Mouse (Mus musculus) neural tube, embryonic 13.5 days (tissue): ENCODE measurements at regions not wholly inside any gene's neighbourhood (a gene's known extent, or its start where the extent isn't known, plus 50 kb on each side); places are given as distances from the start of the nearest gene placed in this dataset.
A peak's percentile ranks its signal among the peaks of the same experiment; 100 is the strongest.

Source experiments
- ATAC-seq: fragments of 200-750 bp; cut with Nextera tagmentation; 2 replicates; pipeline ENCODE4 v1.8.0; 2017; ENCODE audit warnings: low read depth, mild to moderate bottlenecking, moderate TSS enrichment, moderate library complexity
- H3K27ac ChIP-seq: fragments of 300-500 bp; sonication (generic); replicated peaks from 2 replicates; pipeline ENCODE4 v1.5.1; 2015; ENCODE audit warnings: moderate library complexity, mild to moderate bottlenecking, inconsistent platforms
- H3K27me3 ChIP-seq: fragments of 300-500 bp; sonication (generic); 2 replicates; pipeline ENCODE4 v1.6.1; 2015; ENCODE audit warnings: mild to moderate bottlenecking, inconsistent platforms
- H3K36me3 ChIP-seq: fragments of 300-500 bp; sonication (generic); 2 replicates; pipeline ENCODE4 v1.6.1; 2015; ENCODE audit warnings: mild to moderate bottlenecking, inconsistent platforms
- H3K4me1 ChIP-seq: fragments of 300-500 bp; sonication (generic); replicated peaks from 2 replicates; pipeline ENCODE4 v1.6.1; 2015; ENCODE audit warnings: inconsistent platforms
- H3K4me2 ChIP-seq: fragments of 300-500 bp; sonication (generic); 2 replicates; pipeline ENCODE4 v1.6.1; 2015; ENCODE audit warnings: inconsistent platforms, mild to moderate bottlenecking, moderate library complexity
- H3K4me3 ChIP-seq: fragments of 300-500 bp; sonication (generic); 2 replicates; pipeline ENCODE4 v1.5.1; 2015; ENCODE audit warnings: mild to moderate bottlenecking, inconsistent platforms
- H3K9ac ChIP-seq: fragments of 300-500 bp; sonication (generic); 2 replicates; pipeline ENCODE4 v1.6.1; 2015; ENCODE audit warnings: moderate library complexity, mild to moderate bottlenecking, inconsistent platforms
- H3K9me3 ChIP-seq: fragments of 300-500 bp; sonication (generic); 2 replicates; pipeline ENCODE4 v1.6.1; 2016; ENCODE audit warnings: inconsistent platforms
- WGBS: fragments of 180-500 bp; shearing (Covaris S2); methylation state at CpG from one replicate; pipeline ENCODE4 v1.1.7; 2015; 5-methylcytosine and 5-hydroxymethylcytosine counted together

DNA sequence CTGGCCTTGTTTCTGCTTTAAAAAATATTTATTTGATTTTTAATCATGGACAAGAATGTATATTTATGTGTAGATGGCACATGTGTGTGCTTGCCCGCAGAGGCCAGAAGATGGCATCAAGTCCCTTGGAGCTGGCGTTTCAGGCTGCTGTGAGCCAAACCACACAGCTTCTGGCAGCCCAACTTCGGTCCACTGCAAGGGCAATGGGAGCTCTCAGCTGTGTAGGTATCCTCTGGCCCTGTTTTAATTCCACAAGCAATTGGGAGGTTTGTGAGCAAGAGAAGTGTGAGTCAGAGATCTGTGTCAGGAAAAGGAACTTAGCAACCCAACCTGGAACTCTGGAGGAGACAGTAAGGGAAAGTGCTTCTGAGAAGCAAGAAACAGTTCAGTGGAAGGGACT is 125.3 kb upstream of the Dnajc19 start:
- WGBS = 90% methylated on average over 3 of the region's 3 CpGs
- Histone ChIP-seq H3K9me3 (0 out of 2 replicates have a peak, but pooled peaks cover 4% of the 10 kb centered on the region), H3K4me1 (no peaks in the 10 kb centered on the region), H3K27ac (no peak overlapping the region), H3K4me2 (no peak overlapping the region), H3K9ac (no peak overlapping the region), H3K36me3 (no peaks in the 10 kb centered on the region), H3K27me3 (no peaks in the 10 kb centered on the region), H3K4me3 (no peak overlapping the region)
- no peak for ATAC-seq

DNA sequence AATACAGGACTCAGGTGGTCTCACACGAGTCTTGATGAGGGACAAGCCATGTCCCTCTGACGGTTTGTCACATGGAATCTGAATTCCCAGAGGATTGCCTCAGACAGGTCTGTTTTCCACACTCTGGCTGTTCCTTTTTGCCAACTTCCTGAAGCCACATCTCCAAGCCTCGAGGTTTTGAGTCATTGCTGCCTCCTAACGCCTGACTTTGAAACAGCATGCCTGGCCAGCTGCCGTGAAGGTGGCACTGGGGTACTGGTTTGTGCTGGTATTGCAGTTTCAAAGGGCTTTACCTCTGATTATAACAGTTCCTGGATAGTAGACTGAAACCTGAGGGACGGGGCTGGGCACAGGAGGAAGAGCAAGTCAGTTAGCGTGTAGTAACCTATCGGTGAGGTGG is 117.1 kb upstream of the Dnajc19 start:
- H3K27ac ChIP-seq = no peak overlapping the region
- no peak overlapping the region for H3K4me3 ChIP-seq
- peak overlapping the region; percentile 47 for H3K4me2 ChIP-seq
- no peaks in the 10 kb centered on the region for H3K36me3 ChIP-seq
- 32% methylated on average over 8 of the region's 8 CpGs for WGBS
- no peak overlapping the region for H3K9ac ChIP-seq
- peaks cover 23% of the 10 kb centered on the region for H3K4me1 ChIP-seq
- no peaks in the 10 kb centered on the region for H3K27me3 ChIP-seq
- no peaks in the 10 kb centered on the region for H3K9me3 ChIP-seq
- ATAC-seq = 0 out of 2 replicates have a peak, but pooled peaks have one; percentile 21

- H3K9me3 ChIP-seq = no peaks in the 10 kb centered on the region
- H3K4me1 ChIP-seq = peaks cover 23% of the 10 kb centered on the region
- no peaks in the 10 kb centered on the region for H3K36me3 ChIP-seq
- H3K4me2 ChIP-seq = peak overlapping the region; percentile 47
- H3K4me3 ChIP-seq = peak overlapping the region; percentile 18
- 13% methylated on average over 10 of the region's 10 CpGs for WGBS
- no peak for ATAC-seq
- no peak overlapping the region for H3K27ac ChIP-seq
- peak overlapping the region; percentile 56 for H3K9ac ChIP-seq
- no peaks in the 10 kb centered on the region for H3K27me3 ChIP-seq
Measured at GRCm38 (mm10) chr3:34197163-34197455, 116.0 kb upstream of the Dnajc19 start.

- H3K36me3 ChIP-seq = no peaks in the 10 kb centered on the region
- WGBS = 13% methylated on average over 22 of the region's 22 CpGs
- peak; percentile 12; the same call in 1 of the 2 replicates for ATAC-seq
- peak overlapping the region; percentile 18 for H3K4me3 ChIP-seq
- H3K9ac ChIP-seq = peak overlapping the region; percentile 56
- no peaks in the 10 kb centered on the region for H3K9me3 ChIP-seq
- peak overlapping the region; percentile 47 for H3K4me2 ChIP-seq
- H3K4me1 ChIP-seq = peaks cover 23% of the 10 kb centered on the region
- peak overlapping the region; percentile 19; the same call in 1 of the 2 replicates for H3K27ac ChIP-seq
- no peaks in the 10 kb centered on the region for H3K27me3 ChIP-seq
Measured at GRCm38 (mm10) chr3:34196451-34197162, 115.5 kb upstream of the Dnajc19 start.

DNA sequence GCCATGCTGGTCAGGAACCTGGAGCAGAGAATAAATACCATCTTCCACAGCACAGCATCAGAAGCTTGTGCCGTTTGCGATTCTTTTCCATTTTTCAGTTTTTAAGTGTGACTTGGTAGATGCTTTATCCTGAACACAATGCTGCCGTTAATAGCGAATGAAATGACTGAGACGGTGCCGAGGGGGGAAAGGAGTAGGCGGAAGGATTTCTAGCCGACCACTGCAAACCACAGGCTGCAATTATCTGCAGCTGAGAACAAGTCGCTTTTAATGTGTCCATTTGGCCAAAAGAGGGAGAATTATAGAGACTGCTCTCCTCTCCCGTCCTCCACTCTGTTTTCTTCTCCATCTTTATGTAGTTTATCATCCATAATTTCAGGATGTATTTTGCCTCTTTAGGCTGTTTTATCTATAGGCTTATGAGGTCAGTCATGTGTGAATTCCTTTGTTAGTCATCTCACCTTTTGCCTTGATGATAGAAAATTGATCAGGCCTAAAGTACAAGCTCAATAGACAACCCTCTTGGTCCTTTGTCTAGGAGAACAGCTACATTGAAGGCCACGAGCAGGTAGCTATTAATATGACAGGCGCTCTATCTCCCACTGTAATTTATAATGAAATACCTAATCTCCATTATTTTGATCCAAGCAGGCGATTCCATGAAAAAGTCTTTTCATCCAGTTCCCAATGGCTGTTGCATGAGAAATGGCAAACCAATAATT is 114.8 kb upstream of the Dnajc19 start:
- Histone ChIP-seq H3K36me3 (no peaks in the 10 kb centered on the region), H3K27me3 (no peaks in the 10 kb centered on the region), H3K4me3 (peak overlapping the region; percentile 18; the same call in 1 of the 2 replicates), H3K9ac (peak overlapping the region; percentile 56), H3K4me2 (peak overlapping the region; percentile 47), H3K27ac (peak overlapping the region; percentile 19), H3K4me1 (peaks cover 23% of the 10 kb centered on the region), H3K9me3 (no peaks in the 10 kb centered on the region)
- peak; percentile 52; the same call in 1 of the 2 replicates for ATAC-seq
- WGBS = 23% methylated on average over 13 of the region's 13 CpGs

DNA sequence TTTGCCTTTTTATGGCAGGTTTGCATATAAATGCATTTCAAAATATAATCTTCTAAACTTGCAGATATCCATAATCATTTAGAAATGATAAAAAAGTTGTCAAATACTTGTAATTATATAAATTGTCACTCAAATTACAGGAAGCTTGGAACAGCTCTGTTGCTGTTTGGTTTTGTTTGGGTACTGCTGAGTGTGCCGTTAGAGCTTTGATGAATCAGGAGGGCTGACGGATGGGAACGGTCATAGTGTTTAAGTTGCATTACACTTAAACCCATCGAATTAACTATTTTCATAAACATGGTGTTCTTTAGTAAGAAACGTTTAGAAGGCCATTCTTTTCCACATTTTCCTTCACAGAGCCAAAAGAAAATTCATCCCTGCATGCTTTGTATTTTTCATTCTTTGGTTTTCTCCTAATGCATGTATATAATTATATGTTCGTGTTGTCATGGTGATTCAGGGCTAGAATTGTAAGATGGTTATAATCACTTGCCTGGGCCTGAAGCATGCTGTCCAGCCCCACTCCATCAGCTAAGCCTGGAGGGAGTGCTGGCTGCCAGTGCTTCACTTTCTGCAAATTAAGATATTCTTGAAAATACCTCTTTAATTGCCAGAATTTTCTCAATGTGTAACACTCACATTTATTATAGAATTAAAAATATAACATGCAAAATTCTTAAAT is 92.4 kb upstream of the Dnajc19 start:
- no peak overlapping the region for H3K9ac ChIP-seq
- H3K4me2 ChIP-seq = no peak overlapping the region
- no peak overlapping the region for H3K27ac ChIP-seq
- H3K4me1 ChIP-seq = no peaks in the 10 kb centered on the region
- H3K36me3 ChIP-seq = no peaks in the 10 kb centered on the region
- H3K27me3 ChIP-seq = no peaks in the 10 kb centered on the region
- H3K9me3 ChIP-seq = no peaks in the 10 kb centered on the region
- ATAC-seq = no peak
- H3K4me3 ChIP-seq = no peak overlapping the region
- 78% methylated on average over 6 of the region's 6 CpGs for WGBS

GRCm38 (mm10) chr3:34172899-34173298 is 91.8 kb upstream of the Dnajc19 start:
- Histone ChIP-seq H3K4me3 (no peak overlapping the region), H3K36me3 (no peaks in the 10 kb centered on the region), H3K4me1 (no peaks in the 10 kb centered on the region), H3K9ac (no peak overlapping the region), H3K4me2 (no peak overlapping the region), H3K27me3 (no peaks in the 10 kb centered on the region), H3K27ac (no peak overlapping the region), H3K9me3 (no peaks in the 10 kb centered on the region)
- WGBS = 79% methylated on average over 4 of the region's 4 CpGs
- ATAC-seq = no peak

GRCm38 (mm10) chr3:34171893-34172292 is 90.8 kb upstream of the Dnajc19 start:
- Histone ChIP-seq H3K27ac (no peak overlapping the region), H3K9ac (no peak overlapping the region), H3K36me3 (no peaks in the 10 kb centered on the region), H3K9me3 (no peaks in the 10 kb centered on the region), H3K4me1 (no peaks in the 10 kb centered on the region), H3K4me2 (no peak overlapping the region), H3K4me3 (no peak overlapping the region), H3K27me3 (no peaks in the 10 kb centered on the region)
- ATAC-seq = no peak
- WGBS = 81% methylated on average over 6 of the region's 6 CpGs

- H3K27me3 ChIP-seq = no peaks in the 10 kb centered on the region
- no peaks in the 10 kb centered on the region for H3K36me3 ChIP-seq
- no peak overlapping the region for H3K9ac ChIP-seq
- no peaks in the 10 kb centered on the region for H3K9me3 ChIP-seq
- H3K4me3 ChIP-seq = no peak overlapping the region
- no peak overlapping the region for H3K4me2 ChIP-seq
- H3K27ac ChIP-seq = no peak overlapping the region
- H3K4me1 ChIP-seq = no peaks in the 10 kb centered on the region
- WGBS = 71% methylated on average over 1 of the region's 1 CpGs
- no peak for ATAC-seq
Measured at GRCm38 (mm10) chr3:34168087-34168486, 87.0 kb upstream of the Dnajc19 start.

- H3K36me3 ChIP-seq = no peaks in the 10 kb centered on the region
- no peak for ATAC-seq
- H3K27ac ChIP-seq = no peak overlapping the region
- H3K9me3 ChIP-seq = no peaks in the 10 kb centered on the region
- no peaks in the 10 kb centered on the region for H3K27me3 ChIP-seq
- H3K9ac ChIP-seq = no peak overlapping the region
- no peaks in the 10 kb centered on the region for H3K4me1 ChIP-seq
- WGBS = 60% methylated on average over 2 of the region's 2 CpGs
- no peak overlapping the region for H3K4me3 ChIP-seq
- no peak overlapping the region for H3K4me2 ChIP-seq
Measured at GRCm38 (mm10) chr3:34150036-34150435, 68.9 kb upstream of the Dnajc19 start.

DNA sequence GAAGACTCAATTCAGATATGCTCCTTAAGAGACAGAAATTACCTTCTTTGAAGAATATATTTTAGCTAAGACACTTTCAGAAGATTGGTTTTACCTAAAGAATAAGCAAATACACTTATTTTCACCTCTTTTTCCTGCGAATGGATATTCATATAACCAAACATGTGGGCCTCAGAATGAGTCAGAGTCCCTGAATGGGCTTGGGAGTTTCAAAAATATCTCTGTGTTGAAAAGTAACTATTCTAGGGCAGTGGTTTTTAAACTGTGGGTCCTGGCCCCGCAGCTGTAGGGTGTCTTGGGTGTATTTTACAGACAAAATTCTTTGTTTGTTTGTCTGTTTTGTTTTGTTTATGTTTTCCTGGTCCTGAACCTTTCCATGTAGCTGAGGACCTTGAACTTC is 62.5 kb upstream of the Dnajc19 start:
- H3K4me2 ChIP-seq = no peak overlapping the region
- 77% methylated on average over 2 of the region's 2 CpGs for WGBS
- H3K4me3 ChIP-seq = no peak overlapping the region
- H3K36me3 ChIP-seq = no peaks in the 10 kb centered on the region
- H3K9me3 ChIP-seq = no peaks in the 10 kb centered on the region
- ATAC-seq = no peak
- no peak overlapping the region for H3K9ac ChIP-seq
- H3K4me1 ChIP-seq = no peaks in the 10 kb centered on the region
- H3K27ac ChIP-seq = no peak overlapping the region
- no peaks in the 10 kb centered on the region for H3K27me3 ChIP-seq

DNA sequence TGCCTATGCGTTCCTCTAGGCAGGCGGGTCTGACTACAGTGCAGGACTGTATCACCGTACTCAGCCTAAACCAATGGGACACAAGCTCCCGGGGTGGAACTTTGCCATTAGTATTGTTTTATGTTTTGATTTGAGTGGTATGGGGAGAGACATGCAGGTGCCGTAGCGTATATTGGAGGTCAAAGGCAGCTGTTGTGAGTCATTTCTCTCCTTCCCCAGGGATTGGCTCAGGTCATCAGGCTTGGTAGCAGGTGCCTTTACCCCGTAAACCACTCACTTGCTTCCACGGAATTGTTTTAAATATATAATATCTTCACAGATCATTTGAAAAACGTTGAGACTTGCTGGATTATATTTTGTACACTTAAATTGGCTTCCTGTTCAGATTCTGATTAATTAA is 58.1 kb upstream of the Dnajc19 start:
- H3K36me3 ChIP-seq = no peaks in the 10 kb centered on the region
- 73% methylated on average over 9 of the region's 9 CpGs for WGBS
- no peaks in the 10 kb centered on the region for H3K9me3 ChIP-seq
- H3K4me2 ChIP-seq = no peak overlapping the region
- H3K4me3 ChIP-seq = no peak overlapping the region
- H3K4me1 ChIP-seq = no peaks in the 10 kb centered on the region
- no peak overlapping the region for H3K9ac ChIP-seq
- ATAC-seq = no peak
- no peaks in the 10 kb centered on the region for H3K27me3 ChIP-seq
- H3K27ac ChIP-seq = no peak overlapping the region
